Mouse (Mus musculus): Measurements from ENCODE around the gene Sorl1. TPM values are rescaled to one million over a fixed set of nuclear protein-coding genes. Genes with fewer than 3 reads are reported as not detected.

Gene Sorl1
- polyA plus RNA-seq, 1 experiment from 2014 or later: 4.1 TPM

DNA sequence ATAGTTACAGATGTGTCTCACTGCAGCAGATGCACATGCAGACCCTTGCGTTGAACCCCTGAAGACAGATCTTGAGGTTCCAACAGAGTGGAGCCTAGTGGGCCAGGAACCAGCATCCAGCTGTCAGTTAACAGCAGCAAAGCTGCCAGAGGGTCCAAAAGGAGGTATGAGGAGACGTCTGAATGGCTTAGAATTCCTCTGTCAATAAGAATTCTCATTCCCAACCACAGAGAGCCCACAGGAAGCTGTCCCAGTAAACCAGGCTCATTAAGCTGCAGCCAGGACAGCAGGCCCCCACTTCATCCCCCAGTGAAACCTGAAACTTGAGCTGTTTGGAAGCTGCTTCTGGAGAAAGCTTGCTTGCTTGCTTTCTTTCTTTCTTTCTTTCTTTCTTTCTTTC is 200.0 kb downstream of the Sorl1 start:
- Histone ChIP-seq H3K36me3 (ENCODE audit: control insufficient read depth, insufficient read depth, low read length) (no peaks in the 10 kb centered on the region), H3K9ac (ENCODE audit: low read length) (peak overlapping the region; percentile 30; the same call in 1 of the 2 replicates), H3K4me1 (ENCODE audit: control insufficient read depth, insufficient read depth, low read length) (peaks cover 17% of the 10 kb centered on the region), H3K9me3 (ENCODE audit: control insufficient read depth, low read length) (0 out of 2 replicates have a peak, but pooled peaks cover 2% of the 10 kb centered on the region), H3K27me3 (ENCODE audit: control insufficient read depth, insufficient read depth, low read length) (no peaks in the 10 kb centered on the region), H3K27ac (replicated peaks; ENCODE audit: low read depth, low read length) (peak overlapping the region; percentile 91), H3K4me2 (ENCODE audit: low read depth, severe bottlenecking) (no peak overlapping the region), H3K4me3 (ENCODE audit: low read depth, low read length) (no peak overlapping the region)
- DNase-seq (ENCODE audit: low spot score) (peak; percentile 78), ATAC-seq (ENCODE audit: insufficient number of reproducible peaks, low FRiP score, low TSS enrichment, low read depth) (peak; percentile 79)
- WGBS: 31% methylated on average over 2 of the region's 2 CpGs

DNA sequence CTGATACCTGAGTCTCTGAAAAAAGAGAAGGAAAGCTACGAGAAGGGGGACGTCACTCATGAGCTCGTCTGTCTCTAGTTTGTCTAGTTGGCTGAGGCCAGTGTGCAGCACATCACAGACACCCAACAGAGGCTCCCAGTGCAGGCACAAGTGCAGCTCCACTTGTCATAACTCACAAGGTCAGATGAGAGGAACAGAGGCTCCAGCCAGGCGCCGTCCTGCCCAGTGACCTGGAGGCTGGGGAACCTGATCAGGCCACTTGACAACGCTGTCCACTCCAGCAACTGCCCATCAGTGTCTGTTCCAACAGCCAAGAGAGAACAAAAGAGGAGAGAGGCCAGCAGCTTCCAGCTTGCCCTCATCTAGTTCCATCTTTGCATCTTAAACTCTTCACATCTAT is 201.7 kb downstream of the Sorl1 start:
- no peak overlapping the region for H3K4me2 ChIP-seq (ENCODE audit: low read depth, severe bottlenecking)
- no peak for ATAC-seq (ENCODE audit: insufficient number of reproducible peaks, low FRiP score, low TSS enrichment, low read depth)
- peaks cover 24% of the 10 kb centered on the region for H3K4me1 ChIP-seq (ENCODE audit: control insufficient read depth, insufficient read depth, low read length)
- H3K27ac ChIP-seq (replicated peaks; ENCODE audit: low read depth, low read length): no peak overlapping the region; the same call in 1 of the 2 replicates
- WGBS: 75% methylated on average over 6 of the region's 6 CpGs
- H3K4me3 ChIP-seq (ENCODE audit: low read depth, low read length): no peak overlapping the region
- DNase-seq (ENCODE audit: low spot score): no peak
- no peaks in the 10 kb centered on the region for H3K27me3 ChIP-seq (ENCODE audit: control insufficient read depth, insufficient read depth, low read length)
- H3K36me3 ChIP-seq (ENCODE audit: control insufficient read depth, insufficient read depth, low read length): no peaks in the 10 kb centered on the region
- no peak overlapping the region for H3K9ac ChIP-seq (ENCODE audit: low read length)
- H3K9me3 ChIP-seq (ENCODE audit: control insufficient read depth, low read length): 0 out of 2 replicates have a peak, but pooled peaks cover 2% of the 10 kb centered on the region

DNA sequence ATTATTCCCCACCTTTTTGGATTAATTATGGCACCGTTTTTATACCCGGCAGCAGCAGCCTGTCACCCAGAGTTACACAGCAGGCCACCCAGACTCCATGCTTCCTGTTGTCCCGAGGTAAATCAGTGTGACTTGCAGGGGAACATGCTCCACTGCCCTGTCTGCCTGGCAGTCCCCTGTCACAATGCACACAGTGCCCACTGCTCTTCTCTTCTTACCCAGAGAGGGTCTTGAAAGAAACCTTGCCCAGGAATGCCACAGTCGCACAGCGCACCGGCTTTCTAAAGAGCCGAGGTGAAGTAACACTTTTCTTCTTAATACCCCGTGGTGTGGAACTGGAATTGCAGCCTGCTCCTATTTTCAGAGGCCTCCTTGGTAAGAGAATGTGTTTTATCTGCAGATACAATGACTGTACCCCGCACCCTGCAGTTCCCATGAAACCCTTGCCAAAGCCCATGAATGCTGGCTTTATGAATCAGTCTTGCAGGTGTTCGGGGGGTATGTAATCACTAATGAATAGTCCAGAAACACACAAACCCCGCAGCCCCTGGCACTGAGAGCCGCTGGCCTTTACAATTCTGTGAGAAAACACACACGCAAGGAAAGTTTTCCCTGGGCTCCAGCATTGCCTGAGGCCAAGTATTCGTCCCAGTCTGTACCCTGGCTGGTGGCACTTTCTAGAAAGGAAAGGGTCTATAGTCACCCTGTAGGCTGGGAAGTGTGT is 205.3 kb downstream of the Sorl1 start:
- Histone ChIP-seq H3K27me3 (ENCODE audit: control insufficient read depth, insufficient read depth, low read length) (no peaks in the 10 kb centered on the region), H3K9ac (ENCODE audit: low read length) (no peak overlapping the region; the same call in 1 of the 2 replicates), H3K27ac (replicated peaks; ENCODE audit: low read depth, low read length) (peak overlapping the region; percentile 87), H3K9me3 (ENCODE audit: control insufficient read depth, low read length) (0 out of 2 replicates have a peak, but pooled peaks cover 2% of the 10 kb centered on the region), H3K4me1 (ENCODE audit: control insufficient read depth, insufficient read depth, low read length) (peaks cover 13% of the 10 kb centered on the region), H3K4me2 (ENCODE audit: low read depth, severe bottlenecking) (no peak overlapping the region), H3K4me3 (ENCODE audit: low read depth, low read length) (no peak overlapping the region), H3K36me3 (ENCODE audit: control insufficient read depth, insufficient read depth, low read length) (no peaks in the 10 kb centered on the region)
- ATAC-seq (ENCODE audit: insufficient number of reproducible peaks, low FRiP score, low TSS enrichment, low read depth) (peak; percentile 46; the same call in 1 of the 2 replicates), DNase-seq (ENCODE audit: low spot score) (peak; percentile 31)
- 55% methylated on average over 14 of the region's 14 CpGs for WGBS

DNA sequence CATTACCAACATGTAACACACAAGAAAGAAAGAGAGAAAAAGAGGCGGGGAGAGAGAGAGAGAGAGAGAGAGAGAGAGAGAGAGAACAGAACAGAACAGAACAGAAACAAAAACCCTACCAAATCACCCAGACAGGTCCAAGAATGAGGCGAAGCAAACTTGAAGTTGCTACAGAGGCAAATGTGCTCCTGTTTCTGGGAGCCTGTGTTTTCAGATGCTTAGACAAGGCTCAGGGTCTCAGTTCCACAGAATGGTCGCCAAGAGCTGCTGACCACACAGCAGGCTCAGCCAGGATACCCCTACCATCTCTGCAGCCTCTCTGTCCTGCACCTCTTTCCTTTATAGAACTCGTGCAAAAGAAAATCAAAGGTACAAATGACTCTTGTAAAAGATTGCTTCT is 205.9 kb downstream of the Sorl1 start:
- 61% methylated on average over 4 of the region's 4 CpGs for WGBS
- peak overlapping the region; percentile 24; the same call in 1 of the 2 replicates for H3K9ac ChIP-seq (ENCODE audit: low read length)
- no peak overlapping the region for H3K4me3 ChIP-seq (ENCODE audit: low read depth, low read length)
- DNase-seq (ENCODE audit: low spot score) (no peak), ATAC-seq (ENCODE audit: insufficient number of reproducible peaks, low FRiP score, low TSS enrichment, low read depth) (no peak)
- no peak overlapping the region for H3K4me2 ChIP-seq (ENCODE audit: low read depth, severe bottlenecking)
- peaks cover 12% of the 10 kb centered on the region for H3K4me1 ChIP-seq (ENCODE audit: control insufficient read depth, insufficient read depth, low read length)
- H3K9me3 ChIP-seq (ENCODE audit: control insufficient read depth, low read length): no peaks in the 10 kb centered on the region
- no peaks in the 10 kb centered on the region for H3K36me3 ChIP-seq (ENCODE audit: control insufficient read depth, insufficient read depth, low read length)
- H3K27me3 ChIP-seq (ENCODE audit: control insufficient read depth, insufficient read depth, low read length): no peaks in the 10 kb centered on the region
- H3K27ac ChIP-seq (replicated peaks; ENCODE audit: low read depth, low read length): peak overlapping the region; percentile 87

DNA sequence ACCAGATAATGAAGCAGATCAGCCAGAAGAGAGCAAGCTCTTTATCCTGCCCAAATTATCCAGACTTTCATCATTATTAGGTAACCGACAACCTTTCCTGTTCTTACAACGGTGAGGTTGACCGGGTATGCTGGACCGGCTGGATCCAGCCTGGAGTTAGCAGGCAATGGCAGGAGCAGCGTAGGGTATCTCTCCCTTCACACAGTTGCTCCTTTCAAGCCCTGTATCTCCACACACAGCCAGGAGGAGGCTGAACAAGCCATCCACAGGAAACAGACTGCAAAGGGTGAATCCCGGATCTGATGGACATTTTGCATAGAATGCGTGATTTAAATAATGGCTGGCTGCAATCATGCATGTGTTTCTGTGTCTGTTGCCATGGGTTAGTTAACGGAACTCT is 208.5 kb downstream of the Sorl1 start:
- no peaks in the 10 kb centered on the region for H3K9me3 ChIP-seq (ENCODE audit: control insufficient read depth, low read length)
- DNase-seq (ENCODE audit: low spot score) (no peak), ATAC-seq (ENCODE audit: insufficient number of reproducible peaks, low FRiP score, low TSS enrichment, low read depth) (no peak)
- 73% methylated on average over 8 of the region's 8 CpGs for WGBS
- peaks cover 12% of the 10 kb centered on the region for H3K4me1 ChIP-seq (ENCODE audit: control insufficient read depth, insufficient read depth, low read length)
- H3K9ac ChIP-seq (ENCODE audit: low read length): no peak overlapping the region
- H3K27ac ChIP-seq (replicated peaks; ENCODE audit: low read depth, low read length): no peak overlapping the region
- H3K36me3 ChIP-seq (ENCODE audit: control insufficient read depth, insufficient read depth, low read length): no peaks in the 10 kb centered on the region
- no peaks in the 10 kb centered on the region for H3K27me3 ChIP-seq (ENCODE audit: control insufficient read depth, insufficient read depth, low read length)
- H3K4me2 ChIP-seq (ENCODE audit: low read depth, severe bottlenecking): no peak overlapping the region
- H3K4me3 ChIP-seq (ENCODE audit: low read depth, low read length): no peak overlapping the region

Other genes with a start within 250 kb of the Sorl1 start
- gene Sc5d, start 140.0 kb upstream of the Sorl1 start, polyA plus RNA-seq (2014; fragmentation: Nextera tagmentation; extraction: Ambion mirVana): 49.6 and 55.2 TPM in 2 replicates

Measured in limb, embryonic 11.5 days (tissue).